ENCODE assay signal across 17 mouse cellular contexts in genomic region chr1:52021936-52022725, GRCm38 (mm10). TPM values are rescaled to one million over a fixed set of nuclear protein-coding genes. Genes with fewer than 3 reads are reported as not detected.
A peak's percentile ranks its signal among the peaks of the same experiment; 100 is the strongest.
DNase-seq lines count a peak whose midpoint lies in the region; ATAC-seq lines count a peak whose summit lies in the region.
"Had no signal": no experiment of that assay in that cellular context is flagged by ENCODE, and none has a peak within 500 bp of the region (broad histone marks: within the 10 kb centered on the region; RNA-seq: fewer than 3 reads in every experiment).

No protein-coding gene starts in this region.

- no peak for ATAC-seq in liver, embryonic 16.5 days (ENCODE audit: low read depth)
- no peak for ATAC-seq in liver, embryonic 12.5 days
- ATAC-seq in cerebellum, adult (ENCODE audit: insufficient number of reproducible peaks, low FRiP score, low TSS enrichment): no peak
- ATAC-seq: hindbrain, embryonic 16.5 days had no signal

- H3K36me3 ChIP-seq in liver, embryonic 16.5 days (ENCODE audit: control insufficient read depth, insufficient read depth): no peaks in the 10 kb centered on the region
- no peaks in the 10 kb centered on the region for H3K36me3 ChIP-seq in liver, embryonic 12.5 days

- H3K4me1 ChIP-seq in liver, embryonic 16.5 days (ENCODE audit: control insufficient read depth, low read depth, low read length): no peaks in the 10 kb centered on the region
- H3K4me1 ChIP-seq in liver, embryonic 12.5 days: no peaks in the 10 kb centered on the region

- WGBS in liver, embryonic 16.5 days (ENCODE audit: insufficient replicate concordance): 56% methylated on average over 4 of the region's 4 CpGs
- 62% methylated on average over 4 of the region's 4 CpGs for WGBS in liver, embryonic 12.5 days (ENCODE audit: insufficient replicate concordance)

- no peak overlapping the region for H3K4me2 ChIP-seq in liver, embryonic 16.5 days (ENCODE audit: low read depth, low read length)
- H3K4me2 ChIP-seq in liver, embryonic 12.5 days: no peak overlapping the region

- peak overlapping the region; percentile 26; the same call in 1 of the 2 replicates for H3K27ac ChIP-seq in liver, embryonic 16.5 days (ENCODE audit: low read length)
- H3K27ac ChIP-seq in liver, embryonic 12.5 days: no peak overlapping the region

- H3K9ac ChIP-seq in liver, embryonic 16.5 days (ENCODE audit: low read depth, low read length): no peak overlapping the region
- no peak overlapping the region for H3K9ac ChIP-seq in liver, embryonic 12.5 days

- H3K9me3 ChIP-seq in liver, embryonic 16.5 days (replicated peaks; ENCODE audit: control insufficient read depth, low read length): no peaks in the 10 kb centered on the region
- no peaks in the 10 kb centered on the region for H3K9me3 ChIP-seq in liver, embryonic 12.5 days (replicated peaks)

- H3K27me3 ChIP-seq in liver, embryonic 16.5 days (ENCODE audit: control insufficient read depth, insufficient read depth, low read depth, low read length): no peaks in the 10 kb centered on the region
- no peaks in the 10 kb centered on the region for H3K27me3 ChIP-seq in liver, embryonic 12.5 days (replicated peaks)

- DNase-seq in CD4-positive, CD25-positive, alpha-beta regulatory T cell, adult 2 months (ENCODE audit: low read depth, low spot score): peak; percentile 56
- peak; percentile 34 for DNase-seq in fat pad, adult 2 months (ENCODE audit: extremely low read depth, low read depth, low spot score)
- peak; percentile 69 for DNase-seq in naive thymus-derived CD4-positive, alpha-beta T cell, adult 2 months (ENCODE audit: low read depth)
- no peak for DNase-seq in layer of hippocampus, postnatal 14 days (ENCODE audit: low spot score in 2 of 2)
- no peak for DNase-seq in ovary, postnatal 36 days (ENCODE audit: low spot score)
- DNase-seq: cerebellum, postnatal 14 days; heart, postnatal 10 days; kidney, postnatal 10 days; layer of hippocampus, postnatal 36 days; left cerebral cortex, postnatal 4 days; lung, adult 2 months; thymus, postnatal 4 days had no signal

- H3K4me3 ChIP-seq in liver, embryonic 16.5 days (ENCODE audit: low read depth, low read length): no peak overlapping the region
- H3K4me3 ChIP-seq in liver, embryonic 12.5 days: no peak overlapping the region

RNA-seq across cellular contexts. Expression of gene Stat4, which starts 35.2 kb away (rescaled TPM):
- 1.2 and 1.6 TPM in 2 replicates for polyA plus RNA-seq in liver, embryonic 16.5 days (2015; fragmentation: Nextera tagmentation; extraction: Ambion mirVana)
- polyA plus RNA-seq in liver, embryonic 12.5 days (2016; fragmentation: Nextera tagmentation; extraction: Ambion mirVana): 2.1 and 2.5 TPM in 2 replicates
- under 1 TPM; 0.55 to 0.81 TPM for total RNA-seq in layer of hippocampus, postnatal 14 days (2021)
- polyA plus RNA-seq: C2C12 had no signal

Comparison
In these comparisons a context has a peak if more than half of its experiments do, and no peak if none do; other contexts are left out.
1. DNase-seq: peak in CD4-positive, CD25-positive, alpha-beta regulatory T cell, adult 2 months (single experiment), fat pad, adult 2 months (single experiment) and naive thymus-derived CD4-positive, alpha-beta T cell, adult 2 months (single experiment); none in layer of hippocampus, postnatal 14 days (0 of 2) and ovary, postnatal 36 days (single experiment).